Mouse (Mus musculus) forebrain, embryonic 16.5 days (tissue): ENCODE data around the gene Csnk2b. TPM values are rescaled to one million over a fixed set of nuclear protein-coding genes. Genes with fewer than 3 reads are reported as not detected.

Experiments used
- ATAC-seq: fragments of 200-750 bp; cut with Nextera tagmentation; 2 replicates; pipeline ENCODE4 v1.8.0; 2017; ENCODE audit warnings: mild to moderate bottlenecking, moderate library complexity
- H3K27ac ChIP-seq: fragments of 300-500 bp; sonication (generic); 2 replicates; pipeline ENCODE4 v1.5.1; 2014; ENCODE audit warnings: low read length, control low read depth
- H3K27me3 ChIP-seq: fragments of 300-500 bp; sonication (generic); replicated peaks from 2 replicates; pipeline ENCODE4 v1.6.1; 2014; ENCODE audit warnings: low read length; ENCODE audit not compliant: control insufficient read depth, insufficient read depth
- H3K36me3 ChIP-seq: fragments of 300-500 bp; sonication (generic); 2 replicates; pipeline ENCODE4 v1.6.1; 2014; ENCODE audit not compliant: control insufficient read depth, insufficient read depth
- H3K4me1 ChIP-seq: fragments of 300-500 bp; sonication (generic); replicated peaks from 2 replicates; pipeline ENCODE4 v1.6.1; 2014; ENCODE audit warnings: low read length; ENCODE audit not compliant: control insufficient read depth, insufficient read depth
- H3K4me2 ChIP-seq: fragments of 300-500 bp; sonication (generic); 2 replicates; pipeline ENCODE4 v1.6.1; 2014; ENCODE audit warnings: mild to moderate bottlenecking, low read length, control low read depth
- H3K4me3 ChIP-seq: fragments of 300-500 bp; sonication (generic); replicated peaks from 2 replicates; pipeline ENCODE4 v1.5.1; 2014; ENCODE audit warnings: mild to moderate bottlenecking, low read length, control low read depth
- H3K9ac ChIP-seq: fragments of 300-500 bp; sonication (generic); replicated peaks from 2 replicates; pipeline ENCODE4 v1.6.1; 2014; ENCODE audit warnings: low read depth, low read length, control low read depth
- H3K9me3 ChIP-seq: fragments of 300-500 bp; sonication (generic); 2 replicates; pipeline ENCODE4 v1.6.1; 2016; ENCODE audit warnings: low read length; ENCODE audit not compliant: control insufficient read depth
- WGBS: fragments of 180-500 bp; shearing (Covaris S2); extraction: QIAGEN DNeasy Blood & Tissue Kit; methylation state at CpG from one replicate; pipeline ENCODE4 v1.1.7; 2014; 5-methylcytosine and 5-hydroxymethylcytosine counted together
- polyA plus RNA-seq: library from polyadenylated mRNA; unstranded; fragments of >200 nt; fragmentation: Nextera tagmentation; extraction: Ambion mirVana; gene quantifications from 2 replicates; pipeline ENCODE4 v1.2.1, GENCODE M21; 2015

Csnk2b gene
- polyA plus RNA-seq, 1 experiment from 2014 or later = 320 TPM

DNA sequence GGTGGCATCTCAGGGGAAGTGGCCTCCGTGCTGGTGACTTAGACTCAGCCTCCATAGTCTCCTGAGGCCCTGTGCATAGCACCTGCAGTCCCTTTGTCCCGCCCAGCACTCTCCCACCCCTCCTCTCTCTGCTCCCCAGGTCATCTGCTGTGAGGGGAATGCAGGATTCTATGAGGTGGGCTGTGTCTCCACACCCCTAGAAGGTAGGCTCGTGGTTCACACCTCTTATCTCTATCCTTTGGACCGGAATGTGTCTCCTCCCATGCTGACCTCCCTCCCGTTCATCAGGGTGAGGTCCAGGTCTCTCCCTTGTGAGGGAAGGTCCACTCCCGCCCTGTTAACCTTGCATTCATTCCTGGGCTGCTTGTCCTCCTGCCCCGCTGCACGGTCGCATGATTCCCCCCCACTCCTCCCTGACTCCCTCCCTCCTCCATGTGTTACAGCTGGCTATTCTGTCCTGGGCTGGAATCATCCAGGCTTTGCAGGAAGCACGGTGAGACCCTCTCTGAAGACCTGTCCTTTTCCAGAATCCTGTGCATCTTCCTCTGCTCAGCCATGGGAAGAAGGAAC lies 21.6 kb downstream of the Csnk2b start:
- Histone ChIP-seq H3K27ac (no peak overlapping the region), H3K4me2 (no peak overlapping the region), H3K4me3 (no peak overlapping the region), H3K36me3 (peaks cover 24% of the 10 kb centered on the region), H3K27me3 (no peaks in the 10 kb centered on the region), H3K9me3 (no peaks in the 10 kb centered on the region), H3K9ac (no peak overlapping the region), H3K4me1 (no peaks in the 10 kb centered on the region)
- no peak for ATAC-seq
- WGBS = 85% methylated on average over 10 of the region's 10 CpGs

DNA sequence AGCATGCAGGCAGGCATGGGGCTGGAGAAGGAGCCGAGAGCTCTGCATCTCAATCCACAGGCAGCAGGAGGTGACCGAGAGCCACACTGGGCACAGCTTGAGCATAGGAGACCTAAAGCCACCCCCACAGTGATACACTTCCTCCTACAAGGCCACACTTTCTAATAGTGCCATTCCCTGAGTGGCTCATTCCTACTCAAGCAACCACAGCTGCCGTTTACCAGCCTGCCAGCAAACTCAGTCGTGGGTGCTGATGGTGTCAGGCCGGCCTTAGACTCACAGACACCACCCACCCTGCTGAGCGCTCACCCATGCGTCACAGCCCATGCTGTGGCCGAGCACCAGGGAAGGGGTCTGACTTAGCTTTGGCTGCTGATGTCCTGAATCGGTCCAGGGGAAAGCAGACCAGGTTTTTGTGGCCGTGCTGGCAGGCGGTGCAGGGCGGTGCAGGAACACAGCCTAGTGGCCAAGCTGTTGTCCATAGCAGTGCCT lies 24.6 kb downstream of the Csnk2b start:
- peaks cover 17% of the 10 kb centered on the region for H3K36me3 ChIP-seq
- H3K4me3 ChIP-seq = no peak overlapping the region
- H3K4me2 ChIP-seq = no peak overlapping the region
- no peak for ATAC-seq
- no peaks in the 10 kb centered on the region for H3K4me1 ChIP-seq
- no peaks in the 10 kb centered on the region for H3K27me3 ChIP-seq
- WGBS = 77% methylated on average over 12 of the region's 12 CpGs
- no peak overlapping the region for H3K9ac ChIP-seq
- H3K9me3 ChIP-seq = no peaks in the 10 kb centered on the region
- no peak overlapping the region for H3K27ac ChIP-seq

DNA sequence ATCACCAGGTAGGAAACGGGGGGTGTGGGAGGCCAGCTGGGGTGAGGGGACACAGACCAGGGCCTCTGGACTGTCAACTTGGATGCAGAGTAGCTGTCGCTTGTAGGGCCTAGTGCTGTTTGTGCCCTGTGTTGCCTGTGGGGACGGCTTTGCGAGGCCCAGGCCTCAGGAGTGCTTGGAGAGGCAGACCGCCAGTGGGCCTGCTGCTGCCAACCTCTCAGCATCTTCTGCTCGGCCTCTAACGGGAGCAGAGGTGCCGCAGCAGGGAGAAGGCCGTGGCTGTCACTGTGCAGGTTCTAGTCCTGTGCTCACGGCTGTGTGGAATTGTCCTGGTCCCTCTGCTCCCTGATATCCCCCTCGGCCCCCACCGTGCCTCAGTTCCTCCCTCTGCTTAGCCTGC lies 25.3 kb downstream of the Csnk2b start:
- H3K9ac ChIP-seq = no peak overlapping the region
- H3K36me3 ChIP-seq = peaks cover 16% of the 10 kb centered on the region
- H3K27me3 ChIP-seq = no peaks in the 10 kb centered on the region
- H3K4me1 ChIP-seq = no peaks in the 10 kb centered on the region
- no peak for ATAC-seq
- no peak overlapping the region for H3K4me3 ChIP-seq
- no peaks in the 10 kb centered on the region for H3K9me3 ChIP-seq
- no peak overlapping the region for H3K4me2 ChIP-seq
- H3K27ac ChIP-seq = no peak overlapping the region
- WGBS = 81% methylated on average over 12 of the region's 12 CpGs

DNA sequence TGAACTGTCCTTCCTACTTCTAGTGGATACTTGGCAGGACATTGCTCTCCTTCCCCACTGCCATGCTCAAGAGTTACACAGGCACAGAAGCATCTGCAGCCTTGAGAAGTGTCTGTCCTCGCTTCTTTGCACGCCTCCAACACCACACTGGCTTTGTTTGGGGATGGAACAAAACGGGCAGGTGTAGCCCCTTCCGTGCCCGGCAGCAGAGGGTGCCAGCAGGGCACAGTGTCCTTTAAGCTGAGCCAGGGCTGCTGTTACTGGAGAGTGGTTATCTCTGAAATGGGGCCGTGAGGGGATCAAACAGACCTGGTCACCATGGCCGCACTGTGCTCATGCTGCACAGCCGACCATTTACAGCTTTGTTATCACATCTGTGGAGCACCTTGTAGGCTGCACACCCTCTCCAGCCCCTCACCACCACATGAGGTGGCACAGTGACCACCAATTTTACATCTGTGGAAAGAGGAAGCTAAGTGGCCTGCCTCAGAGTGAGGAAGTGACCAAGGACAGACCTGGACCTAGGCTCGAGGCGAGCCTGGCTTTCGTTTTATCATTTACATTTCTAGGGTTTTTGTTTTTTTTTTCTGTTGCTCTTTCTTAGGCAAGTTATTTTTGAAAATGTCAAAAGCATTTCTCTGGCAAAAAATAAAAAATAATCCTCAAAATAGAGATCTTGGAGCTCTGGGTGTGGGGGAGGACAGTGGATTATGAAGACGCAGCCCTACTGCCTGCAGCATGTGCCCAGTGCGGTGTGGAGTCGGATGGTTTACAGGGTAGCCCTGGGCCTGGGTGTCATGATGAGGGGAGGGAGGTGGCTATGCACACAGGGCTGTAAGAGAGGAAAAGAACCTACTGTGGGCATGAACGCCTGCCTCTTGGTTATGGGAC lies 27.1 kb downstream of the Csnk2b start:
- no peak overlapping the region for H3K4me2 ChIP-seq
- H3K9me3 ChIP-seq = no peaks in the 10 kb centered on the region
- no peak overlapping the region for H3K9ac ChIP-seq
- H3K27me3 ChIP-seq = no peaks in the 10 kb centered on the region
- ATAC-seq = no peak
- WGBS = 91% methylated on average over 15 of the region's 15 CpGs
- H3K36me3 ChIP-seq = peaks cover 13% of the 10 kb centered on the region
- no peak overlapping the region for H3K27ac ChIP-seq
- H3K4me3 ChIP-seq = no peak overlapping the region
- H3K4me1 ChIP-seq = peaks cover 12% of the 10 kb centered on the region

DNA sequence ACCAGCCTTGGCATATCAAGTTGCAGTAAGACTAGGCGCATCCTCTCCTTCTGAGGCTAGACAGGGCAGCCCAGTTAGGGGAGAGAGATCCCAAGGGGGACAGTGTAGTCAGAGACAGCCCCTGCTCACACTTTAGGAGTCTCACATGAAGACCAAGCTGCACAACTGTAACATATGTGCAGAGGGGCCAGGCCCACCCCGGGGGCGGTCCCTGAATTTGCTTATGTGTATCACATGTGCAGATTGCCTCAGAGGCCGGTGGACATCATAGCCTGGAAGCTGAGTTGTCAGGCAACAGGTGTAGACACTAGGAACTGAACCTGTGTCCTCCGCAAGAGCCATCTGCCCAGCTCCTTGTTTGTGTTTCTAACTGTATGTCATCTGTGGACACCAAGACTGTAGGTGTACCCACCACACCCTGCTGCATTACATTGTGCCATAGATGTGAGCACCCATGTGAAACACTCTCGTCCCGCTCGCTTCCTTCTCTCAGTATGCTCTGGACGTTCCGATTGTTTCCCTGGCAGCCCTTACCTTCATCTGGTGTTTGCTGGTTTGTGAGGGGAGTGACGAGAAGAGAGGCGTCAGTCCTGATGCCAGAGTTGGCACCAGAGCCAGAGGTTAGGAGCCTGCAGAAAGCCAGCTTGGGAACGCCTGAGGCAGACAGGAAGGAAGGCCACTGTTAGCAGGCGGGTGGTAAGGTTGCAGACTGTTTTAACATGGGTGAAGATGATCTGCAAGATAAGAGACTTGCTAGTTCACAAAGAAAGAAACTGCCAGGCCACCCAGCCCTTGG lies 29.3 kb downstream of the Csnk2b start:
- H3K36me3 ChIP-seq = peaks cover 13% of the 10 kb centered on the region
- H3K4me1 ChIP-seq = peaks cover 13% of the 10 kb centered on the region
- no peak overlapping the region for H3K9ac ChIP-seq
- H3K4me2 ChIP-seq = no peak overlapping the region
- no peak for ATAC-seq
- H3K27ac ChIP-seq = no peak overlapping the region
- no peaks in the 10 kb centered on the region for H3K9me3 ChIP-seq
- no peaks in the 10 kb centered on the region for H3K27me3 ChIP-seq
- H3K4me3 ChIP-seq = no peak overlapping the region
- 86% methylated on average over 14 of the region's 14 CpGs for WGBS

GRCm38 (mm10) chr17:35090166-35090932 lies 31.5 kb downstream of the Csnk2b start:
- Histone ChIP-seq H3K9me3 (no peaks in the 10 kb centered on the region), H3K4me1 (peaks cover 13% of the 10 kb centered on the region), H3K4me3 (peak overlapping the region; percentile 67), H3K27ac (peak overlapping the region; percentile 98), H3K36me3 (peaks cover 7% of the 10 kb centered on the region; the same call in 1 of the 2 replicates), H3K4me2 (peak overlapping the region; percentile 66), H3K9ac (peak overlapping the region; percentile 92), H3K27me3 (no peaks in the 10 kb centered on the region)
- peak; percentile 13; the same call in 1 of the 2 replicates for ATAC-seq
- WGBS = 48% methylated on average over 8 of the region's 8 CpGs

DNA sequence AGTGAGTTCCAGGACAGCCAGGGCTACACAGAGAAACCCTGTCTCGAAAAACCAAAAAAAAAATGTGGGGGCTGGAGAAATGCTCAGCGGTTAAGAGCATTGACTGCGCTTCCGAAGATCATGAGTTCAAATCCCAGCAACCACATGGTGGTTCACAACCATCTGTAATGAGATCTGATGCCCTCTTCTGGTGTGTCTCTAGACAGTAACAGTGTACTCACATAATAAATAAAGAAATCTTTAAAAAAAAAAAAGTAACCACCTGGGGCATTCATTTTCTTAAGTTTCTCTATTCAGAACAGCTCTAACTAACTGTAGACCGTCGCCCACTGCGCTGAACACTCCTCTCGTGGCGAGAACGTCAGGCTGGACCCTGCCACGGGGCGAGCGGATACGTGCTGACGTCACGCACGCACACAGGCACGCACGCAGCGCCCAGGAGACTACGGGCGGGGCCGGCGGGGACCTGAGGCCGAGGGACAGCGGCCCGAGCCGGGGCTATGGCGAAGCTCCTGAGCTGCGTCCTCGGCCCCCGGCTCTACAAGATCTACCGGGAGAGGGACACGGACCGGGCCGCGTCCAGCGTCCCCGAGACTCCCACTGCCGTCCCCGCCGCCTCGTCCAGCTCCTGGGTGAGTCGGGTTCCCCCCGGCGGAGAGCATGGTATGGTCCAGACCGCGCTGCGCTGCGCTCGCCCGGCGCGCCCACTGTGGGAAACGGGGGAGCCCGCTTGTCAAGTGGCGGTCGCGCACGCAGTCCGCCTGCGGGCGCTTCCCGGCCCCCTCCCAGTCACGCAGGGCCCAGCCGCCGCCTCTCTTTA lies 32.8 kb downstream of the Csnk2b start, which contains the start of gene Abhd16a:
Gene Abhd16a, plus strand, starts transcription at position 439 of the 820 bp plus-strand sequence.
- Histone ChIP-seq H3K9ac (peak within 1 kb of the TSS; percentile 92), H3K4me2 (peak within 1 kb of the TSS; percentile 66), H3K27me3 (no peaks in the 10 kb centered on the region), H3K36me3 (peaks cover 7% of the 10 kb centered on the region; the same call in 1 of the 2 replicates), H3K9me3 (no peaks in the 10 kb centered on the region), H3K4me3 (peak within 1 kb of the TSS; percentile 67), H3K27ac (peak within 1 kb of the TSS; percentile 98), H3K4me1 (peaks cover 13% of the 10 kb centered on the region)
- WGBS = 3% methylated on average over 63 of the region's 67 CpGs
- peak; percentile 98 for ATAC-seq

DNA sequence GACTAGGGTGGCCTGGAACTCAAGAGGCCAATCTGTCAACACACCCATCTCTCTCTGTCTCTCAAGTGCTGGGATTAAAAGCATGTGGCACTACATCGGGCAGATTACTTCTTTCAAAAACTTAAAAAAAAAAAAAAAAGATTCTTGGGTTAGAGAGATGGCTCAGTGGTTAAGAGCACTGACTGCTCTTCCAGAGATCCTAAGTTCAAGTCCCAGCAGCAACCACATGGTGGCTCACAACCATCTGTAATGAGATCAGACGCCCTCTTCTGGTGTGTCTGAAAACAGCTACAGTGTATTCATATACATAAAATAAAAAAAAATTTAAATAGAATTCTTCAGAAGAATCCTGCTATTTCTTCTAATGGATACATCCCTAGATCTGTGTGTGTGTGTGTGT lies 33.7 kb downstream of the Csnk2b start:
- no peak overlapping the region; the same call in 1 of the 2 replicates for H3K27ac ChIP-seq
- 47% methylated on average over 2 of the region's 2 CpGs for WGBS
- H3K9me3 ChIP-seq = no peaks in the 10 kb centered on the region
- H3K27me3 ChIP-seq = no peaks in the 10 kb centered on the region
- H3K4me1 ChIP-seq = peaks cover 13% of the 10 kb centered on the region
- no peak overlapping the region for H3K4me2 ChIP-seq
- no peak overlapping the region for H3K4me3 ChIP-seq
- peaks cover 7% of the 10 kb centered on the region; the same call in 1 of the 2 replicates for H3K36me3 ChIP-seq
- no peak for ATAC-seq
- H3K9ac ChIP-seq = no peak overlapping the region
